Mouse (Mus musculus) C2C12 (cell line): ENCODE results near the gene Ppp2r1b.

ENCODE experiments used
- CTCF ChIP-seq: IDR thresholded peaks from one replicate; pipeline ENCODE4 v1.5.1; 2011; ENCODE audit not compliant: control insufficient read depth, insufficient read depth, insufficient read length
- USF1 ChIP-seq: IDR thresholded peaks from one replicate; pipeline ENCODE4 v1.6.1; 2011; ENCODE audit warnings: low read depth, mild to moderate bottlenecking, control low read depth, moderate library complexity

DNA sequence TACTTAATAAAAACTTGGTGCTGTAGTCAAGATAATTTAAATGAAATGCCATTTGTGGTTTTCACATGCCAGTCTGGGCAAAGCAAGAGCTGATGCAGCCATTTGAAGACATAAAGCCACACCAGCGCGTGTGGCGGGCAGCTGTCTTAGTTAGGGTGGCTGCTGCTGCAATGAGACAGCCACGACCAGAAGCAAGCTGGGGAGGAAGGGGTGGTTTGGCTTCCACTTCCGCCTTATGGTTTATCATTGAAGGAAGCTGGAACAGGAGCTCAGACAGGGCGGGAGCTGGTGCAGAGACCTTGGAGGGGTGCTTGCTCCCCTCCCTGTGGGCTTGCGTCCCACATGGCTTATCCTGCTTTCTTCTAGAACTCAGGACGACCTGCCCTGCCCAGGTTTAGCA lies 20.7 kb downstream of the Ppp2r1b start:
- TF ChIP-seq CTCF = no peak
- TF ChIP-seq USF1 = no peak
